Mouse (Mus musculus): ENCODE data around the gene Paxx. TPM values are rescaled to one million over a fixed set of nuclear protein-coding genes. Genes with fewer than 3 reads are reported as not detected.
"Not testable (repeated sequence)": the region's sequence is repeated elsewhere in the genome, so short reads cannot be mapped to it uniquely, and the experiment has no call there.

Gene Paxx
- polyA plus RNA-seq, 1 experiment from 2014 or later: 22.1 TPM

DNA sequence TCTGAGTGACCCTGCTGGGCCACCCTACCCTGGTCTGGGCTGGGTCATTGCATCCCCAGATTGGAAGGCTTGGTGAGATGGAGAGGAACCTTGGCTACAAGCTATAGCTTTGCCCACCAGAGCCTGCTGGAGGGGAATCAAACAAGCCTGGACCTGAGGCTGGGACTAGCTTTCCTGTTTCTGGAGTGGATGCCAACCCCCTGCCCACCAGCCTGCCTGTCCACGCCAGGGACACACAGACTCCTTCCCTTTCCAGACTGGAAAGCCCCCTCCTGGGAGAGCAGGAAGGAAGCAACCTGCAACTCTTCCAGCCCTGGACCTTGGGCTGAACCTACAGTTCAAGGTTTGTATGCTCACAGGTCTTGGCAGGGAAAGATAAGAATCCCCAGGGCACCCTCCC lies 37.3 kb downstream of the Paxx start:
- WGBS: 33% methylated on average over 1 of the region's 1 CpGs
- H3K9ac ChIP-seq: no peak overlapping the region
- H3K9me3 ChIP-seq (replicated peaks): no peaks in the 10 kb centered on the region
- no peaks in the 10 kb centered on the region for H3K36me3 ChIP-seq
- H3K4me3 ChIP-seq: no peak overlapping the region
- peaks cover 59% of the 10 kb centered on the region for H3K27me3 ChIP-seq (replicated peaks)
- H3K4me2 ChIP-seq: no peak overlapping the region
- ATAC-seq (ENCODE audit: insufficient number of reproducible peaks, low FRiP score): no peak
- H3K27ac ChIP-seq (ENCODE audit: poor library complexity, severe bottlenecking): no peak overlapping the region
- peaks cover 4% of the 10 kb centered on the region; the same call in 1 of the 2 replicates for H3K4me1 ChIP-seq (replicated peaks)

DNA sequence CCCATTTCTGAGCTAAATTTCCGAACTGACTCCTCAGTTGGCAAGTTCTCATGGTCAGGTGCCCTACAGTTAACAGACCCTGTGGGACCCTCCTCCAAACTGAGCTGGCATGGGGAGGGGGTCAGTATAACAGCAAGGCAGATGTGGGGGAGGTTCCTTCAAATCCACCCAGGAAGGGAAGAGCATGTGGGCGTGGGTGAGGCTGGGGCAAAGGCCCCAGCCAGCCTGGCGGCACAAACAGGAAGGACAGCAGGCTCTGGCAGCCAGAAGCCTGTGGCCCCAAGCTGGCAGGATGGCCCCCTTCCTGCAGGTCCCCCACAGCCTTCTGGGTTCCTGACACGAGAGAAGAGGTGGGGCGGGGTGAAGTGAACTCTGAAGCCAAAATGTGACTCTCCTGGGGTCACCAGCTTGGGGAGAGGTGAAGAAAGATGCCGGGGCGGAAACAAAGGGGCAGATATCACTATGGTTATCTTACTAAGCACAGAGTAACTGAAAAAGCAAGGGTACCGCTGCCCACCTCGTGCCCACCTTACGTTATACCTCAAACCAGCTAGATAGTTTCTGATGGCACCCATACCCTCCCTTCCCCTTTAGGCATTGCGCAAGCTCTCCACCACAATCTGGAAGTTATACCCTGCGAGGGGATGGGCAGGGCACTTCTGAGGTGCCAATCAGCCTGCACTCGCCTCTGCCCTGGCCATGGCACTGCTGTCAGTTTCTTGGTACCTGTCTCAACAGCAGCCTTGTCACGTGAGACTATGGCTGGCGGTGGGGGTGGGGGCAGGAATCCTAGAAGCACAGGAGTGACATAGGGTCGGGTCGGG lies 38.1 kb downstream of the Paxx start, which contains the start of gene Fut7:
TSS of gene Fut7 (plus strand) at position 681 of the 824 bp plus-strand sequence.
- H3K9me3 ChIP-seq (replicated peaks): no peaks in the 10 kb centered on the region
- H3K4me2 ChIP-seq: no peak within 1 kb of the TSS
- H3K36me3 ChIP-seq: no peaks in the 10 kb centered on the region
- no peak within 1 kb of the TSS for H3K27ac ChIP-seq (ENCODE audit: poor library complexity, severe bottlenecking)
- whole genome bisulfite sequencing: 52% methylated on average over 17 of the region's 17 CpGs
- H3K9ac ChIP-seq: no peak within 1 kb of the TSS
- no peak within 1 kb of the TSS for H3K4me3 ChIP-seq
- peaks cover 67% of the 10 kb centered on the region for H3K27me3 ChIP-seq (replicated peaks)
- no peak for ATAC-seq (ENCODE audit: insufficient number of reproducible peaks, low FRiP score)
- H3K4me1 ChIP-seq (replicated peaks): peaks cover 4% of the 10 kb centered on the region; the same call in 1 of the 2 replicates

DNA sequence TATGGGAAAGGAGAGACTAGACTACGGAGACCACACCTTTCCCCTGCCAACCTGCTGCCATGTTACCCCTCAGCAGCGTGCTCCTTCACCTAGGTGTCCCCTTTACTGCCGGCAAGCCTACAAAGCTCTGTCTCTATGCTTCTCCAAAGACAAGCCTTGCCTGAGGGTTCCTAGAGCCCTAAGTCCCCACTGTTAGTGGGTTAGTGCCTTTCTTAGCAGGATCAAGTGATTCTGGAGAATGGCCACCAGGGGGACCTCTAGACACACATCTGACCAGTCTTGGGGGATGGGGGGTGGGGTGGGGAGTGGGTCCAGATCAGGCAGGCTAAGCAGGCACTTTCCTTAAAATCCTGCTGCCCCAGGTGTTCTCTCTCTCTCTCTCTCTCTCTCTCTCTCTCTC lies 39.0 kb downstream of the Paxx start:
- H3K4me1 ChIP-seq (replicated peaks): peaks cover 4% of the 10 kb centered on the region; the same call in 1 of the 2 replicates
- H3K4me2 ChIP-seq: no peak overlapping the region
- H3K36me3 ChIP-seq: no peaks in the 10 kb centered on the region
- 15% methylated on average over 3 of the region's 3 CpGs for WGBS
- no peak for ATAC-seq (ENCODE audit: insufficient number of reproducible peaks, low FRiP score)
- H3K4me3 ChIP-seq: no peak overlapping the region
- no peak overlapping the region for H3K9ac ChIP-seq
- no peaks in the 10 kb centered on the region for H3K9me3 ChIP-seq (replicated peaks)
- no peak overlapping the region for H3K27ac ChIP-seq (ENCODE audit: poor library complexity, severe bottlenecking)
- H3K27me3 ChIP-seq (replicated peaks): peaks cover 65% of the 10 kb centered on the region

DNA sequence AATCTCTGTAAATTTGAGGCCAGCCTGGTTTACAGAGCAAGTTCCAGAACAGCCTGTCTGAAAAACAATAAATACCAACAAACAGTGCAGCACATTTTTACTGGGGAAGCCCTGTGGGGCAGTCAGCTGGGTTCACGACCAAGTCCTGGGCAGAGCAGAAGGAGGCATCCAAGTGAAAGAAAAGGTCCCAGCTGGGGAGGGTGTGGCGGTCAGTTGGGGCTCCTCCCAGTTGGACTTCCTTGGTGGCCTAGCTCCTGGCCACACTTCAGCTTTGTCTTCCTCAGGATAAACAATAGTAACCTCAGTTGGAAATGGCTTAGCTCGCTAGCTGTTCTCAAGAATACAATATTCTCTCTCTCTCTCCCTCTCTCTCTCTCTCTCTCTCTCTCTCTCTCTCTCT lies 43.5 kb downstream of the Paxx start:
- Histone ChIP-seq H3K4me1 (replicated peaks) (peaks cover under 1% of the 10 kb centered on the region; the same call in 1 of the 2 replicates), H3K4me3 (no peak overlapping the region), H3K27ac (ENCODE audit: poor library complexity, severe bottlenecking) (no peak overlapping the region), H3K9ac (no peak overlapping the region), H3K9me3 (replicated peaks) (no peaks in the 10 kb centered on the region), H3K27me3 (replicated peaks) (peaks cover 31% of the 10 kb centered on the region), H3K36me3 (no peaks in the 10 kb centered on the region), H3K4me2 (no peak overlapping the region)
- ATAC-seq (ENCODE audit: insufficient number of reproducible peaks, low FRiP score): no peak
- WGBS: 33% methylated on average over 3 of the region's 3 CpGs

DNA sequence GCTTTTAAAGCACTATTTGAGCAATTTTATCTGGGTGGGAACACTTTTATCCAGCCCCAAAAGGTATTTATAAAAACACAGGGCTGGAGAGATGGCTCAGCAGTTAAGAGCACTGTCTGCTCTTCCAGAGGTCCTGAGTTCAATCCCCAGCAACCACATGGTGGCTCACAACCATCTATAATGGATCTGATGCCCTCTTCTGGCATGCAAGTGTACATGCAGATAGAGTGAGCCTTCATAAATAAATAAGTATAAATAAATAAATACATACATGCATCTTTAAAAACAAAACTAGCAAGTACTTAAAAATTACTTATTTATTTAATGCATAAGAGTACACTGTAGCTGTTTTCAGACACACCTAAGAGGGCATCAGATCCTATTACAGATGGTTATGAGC lies 47.5 kb downstream of the Paxx start:
- H3K9ac ChIP-seq; H3K9me3 ChIP-seq (replicated peaks); ATAC-seq (ENCODE audit: insufficient number of reproducible peaks, low FRiP score); H3K4me3 ChIP-seq; H3K4me1 ChIP-seq (replicated peaks); H3K27ac ChIP-seq (ENCODE audit: poor library complexity, severe bottlenecking); H3K4me2 ChIP-seq; H3K36me3 ChIP-seq: not testable (repeated sequence)
- H3K27me3 ChIP-seq (replicated peaks): peaks cover 32% of the 10 kb centered on the region

DNA sequence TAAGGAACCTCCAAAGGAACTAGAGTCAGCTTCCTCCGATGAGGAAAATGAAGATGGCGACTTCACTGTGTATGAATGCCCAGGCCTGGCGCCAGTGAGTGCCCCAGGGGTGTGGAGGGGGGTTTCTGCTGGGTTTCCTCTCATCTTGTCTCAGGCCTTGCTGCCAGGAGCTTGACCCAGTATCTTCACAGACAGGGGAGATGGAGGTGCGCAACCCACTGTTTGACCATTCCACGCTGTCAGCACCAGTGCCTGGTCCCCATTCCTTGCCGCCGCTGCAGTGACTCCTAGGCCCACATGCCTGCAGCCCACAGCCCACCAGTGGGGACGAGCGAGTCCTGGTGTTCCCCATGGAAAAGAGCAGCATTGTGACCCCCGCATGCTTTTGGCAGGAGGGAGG lies 52.0 kb downstream of the Paxx start:
- H3K4me1 ChIP-seq (replicated peaks): no peaks in the 10 kb centered on the region
- H3K9ac ChIP-seq: no peak overlapping the region
- H3K27ac ChIP-seq (ENCODE audit: poor library complexity, severe bottlenecking): no peak overlapping the region
- H3K9me3 ChIP-seq (replicated peaks): no peaks in the 10 kb centered on the region
- no peaks in the 10 kb centered on the region for H3K36me3 ChIP-seq
- no peak overlapping the region for H3K4me2 ChIP-seq
- no peak for ATAC-seq (ENCODE audit: insufficient number of reproducible peaks, low FRiP score)
- peaks cover 52% of the 10 kb centered on the region for H3K27me3 ChIP-seq (replicated peaks)
- WGBS: 74% methylated on average over 10 of the region's 10 CpGs
- H3K4me3 ChIP-seq: no peak overlapping the region

Small RNA genes within 50 kb of the gene (microRNA-seq; reads per million reads assigned to microRNA genes)
- not detected for gene Mir3087

Other genes starting within 250 kb of the Paxx start
- 73.3 and 74.4 TPM in 2 replicates for gene Nelfb, start 249.6 kb downstream of the Paxx start, polyA plus RNA-seq (2016; fragmentation: Nextera tagmentation; extraction: Ambion mirVana)
- gene Stpg3, start 246.5 kb downstream of the Paxx start, polyA plus RNA-seq (2016; fragmentation: Nextera tagmentation; extraction: Ambion mirVana): not detected in 2 replicates
- not detected in 2 replicates for gene Fam166a, start 242.3 kb downstream of the Paxx start, polyA plus RNA-seq (2016; fragmentation: Nextera tagmentation; extraction: Ambion mirVana)
- 388 and 392 TPM in 2 replicates for gene Tubb4b, start 236.4 kb downstream of the Paxx start, polyA plus RNA-seq (2016; fragmentation: Nextera tagmentation; extraction: Ambion mirVana)
- not detected in 2 replicates for gene Slc34a3, start 226.7 kb downstream of the Paxx start, polyA plus RNA-seq (2016; fragmentation: Nextera tagmentation; extraction: Ambion mirVana)
- not detected in 2 replicates for gene Rnf224, start 224.3 kb downstream of the Paxx start, polyA plus RNA-seq (2016; fragmentation: Nextera tagmentation; extraction: Ambion mirVana)
- 6.5 and 7.6 TPM in 2 replicates for gene Rnf208, start 218.8 kb downstream of the Paxx start, polyA plus RNA-seq (2016; fragmentation: Nextera tagmentation; extraction: Ambion mirVana)
- gene Cysrt1, start 218.6 kb downstream of the Paxx start, polyA plus RNA-seq (2016; fragmentation: Nextera tagmentation; extraction: Ambion mirVana): not detected in 2 replicates
- 2.6 and 3.2 TPM in 2 replicates for gene AL732309.1, start 214.2 kb downstream of the Paxx start, polyA plus RNA-seq (2016; fragmentation: Nextera tagmentation; extraction: Ambion mirVana)
- gene Tmem203, start 205.7 kb downstream of the Paxx start, polyA plus RNA-seq (2016; fragmentation: Nextera tagmentation; extraction: Ambion mirVana): 18.3 and 19.1 TPM in 2 replicates
- gene Tprn, start 198.5 kb downstream of the Paxx start, polyA plus RNA-seq (2016; fragmentation: Nextera tagmentation; extraction: Ambion mirVana): 4.9 and 5.1 TPM in 2 replicates
- 131 and 133 TPM in 2 replicates for gene Ssna1, start 188.7 kb downstream of the Paxx start, polyA plus RNA-seq (2016; fragmentation: Nextera tagmentation; extraction: Ambion mirVana)
- 83.4 and 87.7 TPM in 2 replicates for gene Anapc2, start 188.6 kb downstream of the Paxx start, polyA plus RNA-seq (2016; fragmentation: Nextera tagmentation; extraction: Ambion mirVana)
- gene Tmem210, start 172.9 kb downstream of the Paxx start, polyA plus RNA-seq (2016; fragmentation: Nextera tagmentation; extraction: Ambion mirVana): not detected in 2 replicates
- gene Lrrc26, start 171.2 kb downstream of the Paxx start, polyA plus RNA-seq (2016; fragmentation: Nextera tagmentation; extraction: Ambion mirVana): not detected in 2 replicates
- gene Grin1, start 141.9 kb downstream of the Paxx start, polyA plus RNA-seq (2016; fragmentation: Nextera tagmentation; extraction: Ambion mirVana): 0.44 TPM in 1 of 2 replicates, not detected in the other
- 34.0 and 40.9 TPM in 2 replicates for gene Man1b1, start 128.8 kb downstream of the Paxx start, polyA plus RNA-seq (2016; fragmentation: Nextera tagmentation; extraction: Ambion mirVana)
- 11.3 TPM in 2 replicates for gene Dpp7, start 104.7 kb downstream of the Paxx start, polyA plus RNA-seq (2016; fragmentation: Nextera tagmentation; extraction: Ambion mirVana)
- gene Uap1l1, start 95.4 kb downstream of the Paxx start, polyA plus RNA-seq (2016; fragmentation: Nextera tagmentation; extraction: Ambion mirVana): 10.7 and 11.2 TPM in 2 replicates
- 18.5 and 20.0 TPM in 2 replicates for gene Sapcd2, start 88.8 kb downstream of the Paxx start, polyA plus RNA-seq (2016; fragmentation: Nextera tagmentation; extraction: Ambion mirVana)
- 0.18 and 0.44 TPM in 2 replicates for gene Entpd2, start 65.2 kb downstream of the Paxx start, polyA plus RNA-seq (2016; fragmentation: Nextera tagmentation; extraction: Ambion mirVana)
- gene Npdc1, start 61.7 kb downstream of the Paxx start, polyA plus RNA-seq (2016; fragmentation: Nextera tagmentation; extraction: Ambion mirVana): 22.3 and 22.4 TPM in 2 replicates
- not detected in 2 replicates for gene Fut7, start 37.8 kb downstream of the Paxx start, polyA plus RNA-seq (2016; fragmentation: Nextera tagmentation; extraction: Ambion mirVana)
- 4.8 and 5.0 TPM in 2 replicates for gene Abca2, start 32.4 kb downstream of the Paxx start, polyA plus RNA-seq (2016; fragmentation: Nextera tagmentation; extraction: Ambion mirVana)
- gene Clic3, start 4.3 kb downstream of the Paxx start, polyA plus RNA-seq (2016; fragmentation: Nextera tagmentation; extraction: Ambion mirVana): 1.1 and 1.4 TPM in 2 replicates
- gene Ptgds, start 9.0 kb upstream of the Paxx start, polyA plus RNA-seq (2016; fragmentation: Nextera tagmentation; extraction: Ambion mirVana): 2.4 and 2.6 TPM in 2 replicates
- not detected in 2 replicates for gene Lcn12, start 32.8 kb upstream of the Paxx start, polyA plus RNA-seq (2016; fragmentation: Nextera tagmentation; extraction: Ambion mirVana)
- 82.7 and 83.3 TPM in 2 replicates for gene Fbxw5, start 39.7 kb upstream of the Paxx start, polyA plus RNA-seq (2016; fragmentation: Nextera tagmentation; extraction: Ambion mirVana)
- 2.4 and 3.3 TPM in 2 replicates for gene C8g, start 40.6 kb upstream of the Paxx start, polyA plus RNA-seq (2016; fragmentation: Nextera tagmentation; extraction: Ambion mirVana)
- gene Traf2, start 85.8 kb upstream of the Paxx start, polyA plus RNA-seq (2016; fragmentation: Nextera tagmentation; extraction: Ambion mirVana): 21.1 and 22.3 TPM in 2 replicates
- 300 and 303 TPM in 2 replicates for gene Edf1, start 96.8 kb upstream of the Paxx start, polyA plus RNA-seq (2016; fragmentation: Nextera tagmentation; extraction: Ambion mirVana)
- gene Mamdc4, start 113.8 kb upstream of the Paxx start, polyA plus RNA-seq (2016; fragmentation: Nextera tagmentation; extraction: Ambion mirVana): 1.2 and 3.5 TPM in 2 replicates
- gene Phpt1, start 114.1 kb upstream of the Paxx start, polyA plus RNA-seq (2016; fragmentation: Nextera tagmentation; extraction: Ambion mirVana): 161 and 164 TPM in 2 replicates
- gene Ajm1, start 120.7 kb upstream of the Paxx start, polyA plus RNA-seq (2016; fragmentation: Nextera tagmentation; extraction: Ambion mirVana): 0.46 and 0.51 TPM in 2 replicates
- gene Rabl6, start 147.4 kb upstream of the Paxx start, polyA plus RNA-seq (2016; fragmentation: Nextera tagmentation; extraction: Ambion mirVana): 48.6 and 49.2 TPM in 2 replicates
- 0.12 and 0.14 TPM in 2 replicates for gene Ccdc183, start 156.6 kb upstream of the Paxx start, polyA plus RNA-seq (2016; fragmentation: Nextera tagmentation; extraction: Ambion mirVana)
- gene Tmem141, start 160.9 kb upstream of the Paxx start, polyA plus RNA-seq (2016; fragmentation: Nextera tagmentation; extraction: Ambion mirVana): 15.3 and 17.8 TPM in 2 replicates
- gene Fcna, start 166.9 kb upstream of the Paxx start, polyA plus RNA-seq (2016; fragmentation: Nextera tagmentation; extraction: Ambion mirVana): 0.63 and 1.1 TPM in 2 replicates
- not detected in 2 replicates for gene Lcn8, start 192.0 kb upstream of the Paxx start, polyA plus RNA-seq (2016; fragmentation: Nextera tagmentation; extraction: Ambion mirVana)
- not detected in 2 replicates for gene Lcn5, start 196.9 kb upstream of the Paxx start, polyA plus RNA-seq (2016; fragmentation: Nextera tagmentation; extraction: Ambion mirVana)
- gene Lcn6, start 215.7 kb upstream of the Paxx start, polyA plus RNA-seq (2016; fragmentation: Nextera tagmentation; extraction: Ambion mirVana): not detected in 2 replicates
- gene Lcn10, start 221.6 kb upstream of the Paxx start, polyA plus RNA-seq (2016; fragmentation: Nextera tagmentation; extraction: Ambion mirVana): not detected in 2 replicates
- gene Obp2a, start 238.9 kb upstream of the Paxx start, polyA plus RNA-seq (2016; fragmentation: Nextera tagmentation; extraction: Ambion mirVana): not detected in 2 replicates
- 57.5 and 58.9 TPM in 2 replicates for gene Bmyc, start 245.6 kb upstream of the Paxx start, polyA plus RNA-seq (2016; fragmentation: Nextera tagmentation; extraction: Ambion mirVana)